Mouse (Mus musculus): ENCODE data around the gene Ermap.

Gene Ermap

DNA sequence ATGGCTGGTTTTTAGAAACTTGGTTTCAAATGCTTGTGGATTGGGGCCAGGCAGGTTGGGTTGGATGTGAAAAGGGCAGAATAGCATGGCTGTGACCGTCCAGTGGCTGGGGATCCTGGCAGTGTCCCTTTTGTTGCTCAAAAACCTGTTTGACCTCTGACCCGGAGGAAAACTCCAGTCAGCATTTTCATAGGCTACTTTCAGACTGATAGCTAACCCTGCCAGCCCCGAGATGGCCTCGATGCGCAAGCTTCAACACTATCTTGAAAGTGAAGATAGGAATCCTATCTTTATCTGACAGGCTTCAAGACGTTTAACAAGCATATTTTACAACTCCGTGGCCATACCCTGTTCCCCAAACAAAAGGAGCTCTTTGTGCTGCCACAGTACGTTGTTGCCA, 52.5 kb downstream of the Ermap start:
- DNase-seq (ENCODE audit: low spot score): no peak

DNA sequence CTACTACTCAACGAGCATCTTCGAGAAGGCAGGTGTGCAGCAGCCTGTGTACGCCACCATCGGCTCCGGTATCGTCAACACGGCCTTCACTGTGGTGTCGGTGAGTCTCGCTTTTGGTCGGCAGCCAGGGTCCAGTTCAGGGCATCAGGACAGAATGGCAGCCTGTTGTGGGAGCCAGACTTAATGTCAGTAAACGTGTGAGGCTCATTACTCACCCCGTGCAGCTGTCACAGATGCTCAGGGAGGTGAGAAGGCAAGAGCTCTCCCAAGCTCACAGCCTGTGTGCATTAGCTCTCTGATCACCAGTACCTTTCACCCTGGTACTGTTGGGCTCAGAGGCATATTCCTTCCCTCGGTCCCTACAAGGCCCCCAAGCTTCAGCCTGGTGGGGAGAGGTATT, 56.0 kb downstream of the Ermap start:
- DNase-seq (ENCODE audit: low spot score): no peak

DNA sequence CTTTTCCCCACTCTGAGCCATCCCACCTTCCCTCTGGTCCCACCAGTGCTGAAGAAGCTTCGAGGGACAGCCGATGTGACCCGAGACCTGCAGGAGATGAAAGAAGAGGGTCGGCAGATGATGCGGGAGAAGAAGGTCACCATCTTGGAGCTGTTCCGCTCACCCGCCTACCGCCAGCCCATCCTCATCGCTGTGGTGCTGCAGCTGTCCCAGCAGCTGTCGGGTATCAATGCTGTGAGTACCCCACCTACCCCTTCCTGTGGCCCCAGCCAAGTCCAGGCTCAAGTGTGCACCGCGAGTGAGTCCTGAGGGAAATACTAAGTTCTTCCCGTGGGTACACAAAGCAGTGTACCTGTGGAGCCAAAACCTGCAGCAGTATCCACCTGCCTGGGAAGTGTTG, 56.5 kb downstream of the Ermap start:
- no peak for DNase-seq (ENCODE audit: low spot score)

GRCm38 (mm10) chr4:119131189-119131910, 58.5 kb downstream of the Ermap start:
- DNase-seq (ENCODE audit: low spot score): no peak

DNA sequence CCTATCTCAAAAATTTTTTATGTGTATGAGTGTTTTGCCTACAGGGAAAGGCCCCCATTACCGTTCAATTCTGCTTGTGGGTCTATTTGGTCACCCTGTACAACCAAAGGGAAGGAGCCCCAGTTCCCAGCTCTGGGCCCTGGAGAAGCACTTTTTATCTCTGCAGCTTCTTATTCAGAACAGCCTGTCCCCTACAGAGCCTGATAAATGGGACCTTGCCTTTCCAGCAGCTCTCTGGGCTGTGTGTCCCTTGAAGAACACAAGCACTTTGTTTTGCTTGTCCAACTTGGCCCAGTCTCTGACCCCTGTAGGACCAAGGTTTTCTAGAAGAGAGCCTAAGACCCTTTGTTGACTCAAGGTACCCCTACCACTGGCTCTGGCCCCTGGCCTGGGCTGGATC, 60.7 kb downstream of the Ermap start:
- no peak for DNase-seq (ENCODE audit: low spot score)

DNA sequence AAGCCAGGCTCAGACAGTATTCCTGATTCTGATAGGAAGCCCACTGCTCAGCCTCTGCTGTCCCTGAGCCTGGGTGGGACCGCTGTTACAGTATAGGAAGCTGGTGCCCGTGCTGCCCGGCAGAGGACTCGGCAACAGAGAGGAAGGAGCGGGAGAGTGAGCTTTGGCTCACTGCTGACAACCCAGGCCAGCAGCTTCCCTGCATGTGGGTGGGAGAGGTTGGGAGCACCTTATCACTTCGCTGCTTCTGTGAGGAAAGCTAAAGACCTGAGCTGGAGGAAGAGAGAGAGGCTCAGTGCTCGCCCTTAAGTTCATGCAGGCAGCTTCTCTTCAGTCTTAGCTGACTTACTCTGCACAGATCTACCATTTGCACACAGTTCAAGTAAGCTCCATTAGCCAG, 61.3 kb downstream of the Ermap start:
- no peak for DNase-seq (ENCODE audit: low spot score)

GRCm38 (mm10) chr4:119127229-119127628, 62.6 kb downstream of the Ermap start:
- DNase-seq (ENCODE audit: low spot score): no peak

DNA sequence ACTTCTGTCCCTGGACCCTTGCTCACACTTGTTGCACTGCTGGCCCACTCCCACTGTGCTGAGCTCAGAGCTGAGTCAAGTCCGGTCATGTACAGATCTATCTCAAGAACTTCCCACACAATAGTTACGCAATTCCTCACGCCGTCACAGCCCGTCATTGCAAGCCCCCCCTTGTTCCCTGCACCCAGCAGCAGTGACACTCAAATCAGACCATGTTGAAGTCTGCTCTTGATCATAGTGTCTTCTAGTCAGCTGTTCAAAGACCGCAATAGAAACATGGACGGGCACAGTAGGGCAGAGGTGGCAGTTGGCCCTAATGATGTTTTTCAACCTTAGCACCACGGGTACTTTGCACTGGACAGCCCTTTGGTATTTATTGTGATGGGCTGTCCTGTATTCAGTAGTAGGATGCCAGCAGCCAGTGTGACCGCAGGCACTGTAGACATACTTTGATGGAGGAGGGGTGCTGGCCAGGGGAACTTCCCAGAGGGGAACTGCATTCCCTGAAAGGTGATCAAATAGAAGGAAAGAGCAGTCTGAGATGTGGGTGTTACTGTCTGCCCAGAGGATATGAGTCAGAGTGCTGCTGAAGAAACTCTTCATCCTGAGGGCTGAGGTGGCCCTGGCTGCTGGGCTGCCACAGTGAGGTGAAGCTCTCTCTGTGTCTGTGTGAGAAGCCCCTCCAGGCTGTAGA, 64.1 kb downstream of the Ermap start:
- DNase-seq (ENCODE audit: low spot score): no peak
